Mouse (Mus musculus) limb, embryonic 12.5 days (tissue): ENCODE measurements at regions not wholly inside any gene's neighbourhood (a gene's known extent, or its start where the extent isn't known, plus 50 kb on each side); places are given as distances from the start of the nearest gene placed in this dataset. TPM values are rescaled to one million over a fixed set of nuclear protein-coding genes. Genes with fewer than 3 reads are reported as not detected.

ENCODE experiments used
- ATAC-seq: fragments of 200-750 bp; cut with Nextera tagmentation; 2 replicates; pipeline ENCODE4 v1.8.0; 2017; ENCODE audit warnings: low read depth, moderate TSS enrichment; ENCODE audit not compliant: insufficient number of reproducible peaks, insufficient read depth, low FRiP score, low TSS enrichment
- H3K27ac ChIP-seq: fragments of 300-500 bp; sonication (generic); 2 replicates; pipeline ENCODE4 v1.5.1; 2016; ENCODE audit warnings: mild to moderate bottlenecking, moderate library complexity
- H3K27me3 ChIP-seq: fragments of 300-500 bp; sonication (generic); 2 replicates; pipeline ENCODE4 v1.6.1; 2016; ENCODE audit warnings: mild to moderate bottlenecking, moderate library complexity
- H3K36me3 ChIP-seq: fragments of 300-500 bp; sonication (generic); 2 replicates; pipeline ENCODE4 v1.6.1; 2016; ENCODE audit warnings: mild to moderate bottlenecking, moderate library complexity
- H3K4me1 ChIP-seq: fragments of 300-500 bp; sonication (generic); replicated peaks from 2 replicates; pipeline ENCODE4 v1.6.1; 2016
- H3K4me2 ChIP-seq: fragments of 300-500 bp; sonication (generic); 2 replicates; pipeline ENCODE4 v1.6.1; 2016; ENCODE audit warnings: mild to moderate bottlenecking, moderate library complexity
- H3K4me3 ChIP-seq: fragments of 300-500 bp; sonication (generic); replicated peaks from 2 replicates; pipeline ENCODE4 v1.5.1; 2016; ENCODE audit warnings: mild to moderate bottlenecking
- H3K9ac ChIP-seq: fragments of 300-500 bp; sonication (generic); replicated peaks from 2 replicates; pipeline ENCODE4 v1.6.1; 2016; ENCODE audit warnings: mild to moderate bottlenecking, moderate library complexity
- H3K9me3 ChIP-seq: fragments of 300-500 bp; sonication (generic); 2 replicates; pipeline ENCODE4 v1.6.1; 2016; ENCODE audit warnings: mild to moderate bottlenecking, moderate library complexity
- WGBS: fragments of 180-500 bp; shearing (Covaris S2); methylation state at CpG from one replicate; pipeline ENCODE4 v1.1.7; 2016; 5-methylcytosine and 5-hydroxymethylcytosine counted together
- microRNA-seq: library from miRNA; unstranded; fragments of <30 nt; microRNA quantifications from one replicate; pipeline ENCODE4, GENCODE M21; 2017

GRCm38 (mm10) chr3:35510314-35510713 is 243.6 kb upstream of the Atp11b start:
- Histone ChIP-seq H3K4me3 (no peak overlapping the region), H3K9ac (no peak overlapping the region), H3K27ac (no peak overlapping the region), H3K27me3 (no peaks in the 10 kb centered on the region), H3K36me3 (no peaks in the 10 kb centered on the region), H3K4me2 (no peak overlapping the region), H3K9me3 (no peaks in the 10 kb centered on the region), H3K4me1 (no peaks in the 10 kb centered on the region)
- 73% methylated on average over 1 of the region's 1 CpGs for WGBS
- ATAC-seq, result no peak

- ATAC-seq, result no peak
- Histone ChIP-seq H3K4me3 (no peak overlapping the region), H3K27ac (no peak overlapping the region), H3K36me3 (no peaks in the 10 kb centered on the region), H3K4me2 (no peak overlapping the region), H3K27me3 (no peaks in the 10 kb centered on the region), H3K9me3 (no peaks in the 10 kb centered on the region), H3K4me1 (no peaks in the 10 kb centered on the region), H3K9ac (no peak overlapping the region)
- WGBS, result 94% methylated on average over 4 of the region's 4 CpGs
These were observed 237.4 kb upstream of the Atp11b start for GRCm38 (mm10) chr3:35516517-35516916.

- no peak for ATAC-seq
- 85% methylated on average over 3 of the region's 3 CpGs for WGBS
- no peaks in the 10 kb centered on the region for H3K9me3 ChIP-seq
- no peak overlapping the region for H3K9ac ChIP-seq
- H3K27ac ChIP-seq, result no peak overlapping the region
- H3K4me1 ChIP-seq, result no peaks in the 10 kb centered on the region
- no peaks in the 10 kb centered on the region for H3K27me3 ChIP-seq
- no peaks in the 10 kb centered on the region for H3K36me3 ChIP-seq
- H3K4me3 ChIP-seq, result no peak overlapping the region
- no peak overlapping the region for H3K4me2 ChIP-seq
These were observed 233.8 kb upstream of the Atp11b start for GRCm38 (mm10) chr3:35520131-35520530.

GRCm38 (mm10) chr3:35547696-35548095 is 206.2 kb upstream of the Atp11b start:
- Histone ChIP-seq H3K36me3 (no peaks in the 10 kb centered on the region), H3K4me1 (no peaks in the 10 kb centered on the region), H3K9me3 (no peaks in the 10 kb centered on the region), H3K27ac (no peak overlapping the region), H3K27me3 (no peaks in the 10 kb centered on the region), H3K4me2 (no peak overlapping the region), H3K4me3 (no peak overlapping the region), H3K9ac (no peak overlapping the region)
- ATAC-seq, result no peak

GRCm38 (mm10) chr3:35551791-35552190 is 202.1 kb upstream of the Atp11b start:
- 91% methylated on average over 9 of the region's 9 CpGs for WGBS
- Histone ChIP-seq H3K36me3 (no peaks in the 10 kb centered on the region), H3K9ac (no peak overlapping the region), H3K4me1 (no peaks in the 10 kb centered on the region), H3K27ac (no peak overlapping the region), H3K27me3 (no peaks in the 10 kb centered on the region), H3K4me2 (no peak overlapping the region), H3K9me3 (no peaks in the 10 kb centered on the region), H3K4me3 (no peak overlapping the region)
- ATAC-seq, result no peak

GRCm38 (mm10) chr3:35560425-35560824 is 193.5 kb upstream of the Atp11b start:
- H3K4me1 ChIP-seq, result no peaks in the 10 kb centered on the region
- ATAC-seq, result no peak
- no peaks in the 10 kb centered on the region for H3K9me3 ChIP-seq
- H3K9ac ChIP-seq, result no peak overlapping the region
- H3K27ac ChIP-seq, result no peak overlapping the region
- H3K4me3 ChIP-seq, result no peak overlapping the region
- 84% methylated on average over 10 of the region's 10 CpGs for WGBS
- H3K4me2 ChIP-seq, result no peak overlapping the region
- no peaks in the 10 kb centered on the region for H3K27me3 ChIP-seq
- H3K36me3 ChIP-seq, result no peaks in the 10 kb centered on the region

GRCm38 (mm10) chr3:35574402-35574801 is 179.5 kb upstream of the Atp11b start:
- Histone ChIP-seq H3K36me3 (no peaks in the 10 kb centered on the region), H3K9me3 (no peaks in the 10 kb centered on the region), H3K4me1 (no peaks in the 10 kb centered on the region), H3K9ac (no peak overlapping the region), H3K27ac (no peak overlapping the region), H3K4me2 (no peak overlapping the region), H3K4me3 (no peak overlapping the region), H3K27me3 (no peaks in the 10 kb centered on the region)
- ATAC-seq, result no peak; the same call in 1 of the 2 replicates
- WGBS, result 10% methylated on average over 10 of the region's 10 CpGs

Small RNAs in the stretch of these regions (microRNA-seq; reads per million reads assigned to microRNA genes)
- not detected for gene Gm25442
